Mouse (Mus musculus): Measurements from ENCODE around the gene Med23.

DNA sequence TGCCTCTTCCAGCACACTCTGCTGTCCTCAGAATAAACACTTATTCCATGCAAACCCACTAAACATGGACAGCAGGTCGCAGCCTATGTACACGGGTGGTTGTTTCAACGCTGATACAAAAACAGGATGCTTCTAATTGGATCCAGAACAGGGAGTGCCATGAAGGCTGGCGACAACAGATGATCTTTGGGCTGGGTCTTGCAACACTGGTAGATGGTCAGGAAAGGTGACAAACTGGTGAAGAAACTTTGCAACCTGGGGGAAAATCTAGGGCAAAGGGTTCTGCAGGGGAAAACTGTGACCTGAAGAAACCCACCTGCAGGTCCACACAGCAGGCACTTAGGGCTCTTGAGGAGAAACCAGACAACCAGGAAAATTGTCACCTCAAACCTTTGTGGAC is 53.2 kb downstream of the Med23 start:
- no peak for TF ChIP-seq CTCF (IDR thresholded peaks at IDR 0.05; ENCODE audit: control insufficient read depth, insufficient read depth, insufficient replicate concordance, low read depth, low read length)
- TF ChIP-seq POLR2A (IDR thresholded peaks at IDR 0.05; ENCODE audit: control insufficient read depth, low read depth, low read length), result no peak
